Mouse (Mus musculus) cerebellum, adult 8-10 months (tissue): ENCODE measurements around the gene Zfp775.
A peak's percentile ranks its signal among the peaks of the same experiment; 100 is the strongest.

Source experiments
- DNase-seq: peaks from one replicate; pipeline ENCODE4 v3.0.0; 2022

Zfp775 gene

DNA sequence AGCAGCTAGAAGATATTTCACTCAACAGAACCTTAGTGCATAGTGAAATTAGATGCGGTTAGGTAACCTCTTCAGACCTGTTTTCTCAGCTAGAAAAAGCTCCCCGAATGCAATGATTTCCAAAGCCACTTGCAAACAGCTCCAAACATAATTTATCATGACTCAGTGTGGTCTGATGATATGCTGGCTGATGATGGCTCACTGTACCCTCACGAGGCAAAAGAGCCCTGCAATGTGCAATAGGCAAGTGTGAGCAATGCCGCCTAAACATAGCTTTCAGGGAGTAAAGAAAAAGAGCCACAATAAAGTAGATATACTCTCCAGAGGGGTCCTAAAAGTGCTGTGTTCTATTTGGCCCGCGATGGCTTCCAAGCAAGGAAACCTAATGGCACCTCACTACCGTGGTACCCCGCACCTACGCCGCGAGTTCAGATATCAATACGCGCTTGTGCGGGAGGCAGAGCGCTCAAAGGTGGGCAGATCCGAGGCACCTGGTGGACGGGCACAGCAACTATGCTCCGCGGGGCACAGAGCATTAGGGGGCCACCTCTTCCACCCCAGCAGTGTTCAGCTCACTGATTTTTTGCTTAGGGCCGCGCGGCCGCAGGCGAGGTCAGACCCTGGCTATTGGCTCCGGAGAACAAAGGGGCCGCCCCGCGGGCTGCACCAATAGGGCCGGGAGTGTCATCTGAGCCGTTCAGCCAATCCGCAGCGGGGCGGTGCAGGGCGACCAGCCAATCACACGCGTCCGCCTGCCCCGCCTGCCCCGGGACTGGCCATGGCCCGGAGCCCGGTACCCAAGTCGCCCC is at the start of gene Zfp775:
Zfp775 (plus strand) TSS at position 793 of the 809 bp plus-strand sequence.
- peak; percentile 98 for DNase-seq

DNA sequence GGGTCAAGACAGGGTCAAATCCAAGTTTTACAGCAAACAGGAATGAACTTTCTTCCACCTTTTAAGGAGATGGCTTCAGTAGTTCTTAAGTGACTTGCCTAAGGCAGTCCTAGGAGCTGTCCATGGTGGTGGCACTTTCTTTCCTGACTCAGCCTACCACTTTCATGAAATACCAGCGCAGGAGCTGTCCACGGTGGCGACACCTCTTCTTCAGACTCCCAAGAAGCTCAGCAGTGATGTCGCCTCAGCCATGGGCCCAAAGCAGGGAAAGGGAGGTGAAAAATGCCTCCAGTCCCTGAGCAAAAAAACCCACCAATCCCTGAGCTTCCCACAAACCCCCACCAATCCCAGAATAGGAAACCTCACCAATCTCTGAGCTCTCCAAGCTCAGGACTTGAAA is 48.9 kb upstream of the Zfp775 start:
- no peak for DNase-seq

DNA sequence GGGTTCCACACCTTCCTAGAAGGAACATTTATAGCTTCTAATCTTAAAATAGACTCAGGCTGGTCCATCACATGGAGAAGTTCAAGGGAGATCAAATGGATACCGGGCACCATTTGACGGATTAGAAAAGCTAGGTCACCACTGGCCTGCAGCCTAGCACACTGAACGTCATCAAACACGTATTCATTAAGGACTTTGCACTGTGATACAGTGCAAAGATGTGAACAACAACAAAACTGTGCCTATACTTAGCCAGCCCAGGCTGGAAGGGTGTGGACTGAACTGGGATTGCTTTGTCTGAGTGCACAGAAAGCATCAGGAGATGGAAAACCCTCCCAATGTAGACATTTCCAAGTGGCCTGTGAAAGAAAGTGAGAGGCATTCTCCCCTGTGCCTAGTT is 48.0 kb upstream of the Zfp775 start:
- peak; percentile 39 for DNase-seq

- DNase-seq, result peak; percentile 98
These were observed 47.4 kb upstream of the Zfp775 start, which contains the start of gene Lrrc61 for GRCm38 (mm10) chr6:48554280-48555103. Gene Lrrc61, plus strand, starts transcription at chr6:48554796.

GRCm38 (mm10) chr6:48555104-48555890 is 46.6 kb upstream of the Zfp775 start:
- DNase-seq, result peak; percentile 68

DNA sequence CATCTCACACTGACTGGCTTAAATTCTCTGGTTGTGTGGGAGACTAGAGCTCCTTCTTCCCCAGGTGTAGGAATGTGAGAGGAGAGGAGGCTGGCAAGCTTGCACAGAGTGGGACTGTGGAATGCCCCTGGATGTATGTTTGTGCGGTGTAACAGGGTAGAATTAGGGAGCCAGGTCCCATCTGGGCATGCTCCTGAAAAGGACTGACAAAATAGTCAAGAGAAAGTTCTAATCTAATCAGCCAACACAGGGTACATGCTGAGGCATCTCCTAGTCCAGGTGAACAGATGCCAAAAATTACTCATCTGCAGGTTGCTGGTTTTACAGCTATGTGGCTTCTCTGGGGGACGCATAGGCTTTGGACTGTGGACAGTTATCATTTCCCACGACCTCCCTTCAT is 45.9 kb upstream of the Zfp775 start:
- DNase-seq, result no peak

DNA sequence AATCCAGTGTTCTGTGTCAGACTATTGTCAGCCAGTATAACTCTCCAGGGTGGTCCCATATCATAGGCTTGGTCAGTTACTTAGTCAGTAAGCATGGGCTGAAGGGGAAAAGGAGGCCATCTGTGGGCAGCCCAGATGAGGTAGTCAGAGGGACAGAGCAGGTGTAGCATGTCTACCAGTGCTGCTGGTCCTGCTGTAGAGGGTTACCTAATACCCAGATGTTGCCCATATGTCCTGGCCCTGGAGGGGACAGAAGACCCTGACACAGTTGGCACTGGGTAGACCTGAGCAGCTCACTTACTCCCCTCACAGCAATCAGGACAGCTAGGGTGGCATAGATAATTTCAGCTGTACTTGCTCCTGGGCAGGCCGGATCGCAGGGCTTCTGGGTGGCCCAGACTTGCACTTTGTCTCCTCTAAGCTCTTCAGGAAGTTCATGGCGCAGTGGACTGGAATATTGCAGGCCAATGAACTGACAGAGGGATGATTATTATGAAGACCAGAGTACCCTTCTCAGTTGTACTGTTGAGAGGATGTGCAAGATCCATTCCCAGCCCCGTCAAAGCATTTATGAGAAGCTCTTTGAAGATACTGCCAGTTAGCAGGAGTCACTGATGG is 36.1 kb upstream of the Zfp775 start:
- DNase-seq, result no peak

DNA sequence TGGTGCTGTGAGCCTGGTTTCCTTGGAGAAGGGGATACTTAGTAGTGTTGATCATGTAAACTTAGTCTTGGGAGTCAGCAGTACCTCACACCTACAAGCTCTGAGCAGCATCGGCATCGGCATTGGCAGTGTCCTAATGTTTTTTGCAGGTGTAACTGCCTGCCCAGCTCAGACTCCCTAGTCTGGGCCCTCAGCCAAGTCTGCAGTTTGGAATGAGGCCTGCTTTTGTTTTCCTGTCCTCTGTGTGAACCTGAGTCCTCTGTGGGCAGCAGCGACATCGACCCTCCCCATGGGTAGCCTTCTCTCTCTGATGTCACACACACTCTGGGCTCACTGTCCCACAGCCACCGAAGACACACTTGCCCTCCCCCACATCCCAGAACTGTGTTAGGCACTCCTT is 35.6 kb upstream of the Zfp775 start:
- DNase-seq, result peak; percentile 51

DNA sequence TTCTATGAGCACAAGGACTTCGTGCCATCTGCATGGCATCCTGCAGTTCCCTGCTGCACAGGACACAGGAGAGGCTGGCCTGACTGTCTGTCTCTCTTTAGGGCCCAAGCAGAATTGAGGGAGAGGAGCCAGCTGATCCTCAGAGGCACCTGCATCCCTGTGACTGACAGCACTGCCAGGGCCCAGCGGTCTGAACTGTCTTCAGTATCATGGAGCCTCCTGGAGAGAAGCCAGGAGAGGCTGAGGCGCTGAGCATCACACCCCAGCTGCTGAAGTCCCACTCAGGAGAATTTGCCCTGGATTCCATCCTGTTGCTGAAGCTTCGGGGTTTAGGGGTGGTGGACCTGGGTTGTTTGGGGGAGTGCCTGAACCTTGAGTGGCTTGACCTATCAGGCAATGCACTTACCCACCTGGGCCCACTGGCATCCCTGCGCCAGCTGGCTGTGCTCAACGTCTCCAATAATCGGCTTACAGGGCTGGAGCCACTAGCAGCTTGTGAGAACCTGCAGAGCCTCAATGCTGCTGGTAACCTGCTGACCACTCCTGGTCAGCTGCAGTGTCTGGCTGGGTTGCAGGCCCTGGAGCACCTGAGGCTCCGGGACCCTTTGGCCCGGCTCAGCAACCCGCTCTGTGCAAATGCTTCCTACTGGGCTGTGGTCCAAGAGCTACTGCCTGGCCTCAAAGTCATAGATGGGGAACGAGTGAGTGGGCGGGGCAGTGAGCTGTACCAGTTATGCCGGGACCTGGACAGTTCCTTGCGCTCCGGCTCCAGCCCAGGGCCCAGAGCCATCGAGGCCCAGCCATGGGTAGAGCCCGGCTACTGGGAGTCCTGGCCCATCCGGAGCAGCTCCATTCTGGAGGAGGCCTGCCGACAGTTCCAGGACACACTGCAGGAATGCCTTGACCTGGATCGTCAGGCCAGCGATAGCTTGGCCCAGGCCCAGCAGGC is 33.6 kb upstream of the Zfp775 start:
- DNase-seq, result peak; percentile 55

GRCm38 (mm10) chr6:48569065-48569807 is 32.6 kb upstream of the Zfp775 start:
- no peak for DNase-seq

DNA sequence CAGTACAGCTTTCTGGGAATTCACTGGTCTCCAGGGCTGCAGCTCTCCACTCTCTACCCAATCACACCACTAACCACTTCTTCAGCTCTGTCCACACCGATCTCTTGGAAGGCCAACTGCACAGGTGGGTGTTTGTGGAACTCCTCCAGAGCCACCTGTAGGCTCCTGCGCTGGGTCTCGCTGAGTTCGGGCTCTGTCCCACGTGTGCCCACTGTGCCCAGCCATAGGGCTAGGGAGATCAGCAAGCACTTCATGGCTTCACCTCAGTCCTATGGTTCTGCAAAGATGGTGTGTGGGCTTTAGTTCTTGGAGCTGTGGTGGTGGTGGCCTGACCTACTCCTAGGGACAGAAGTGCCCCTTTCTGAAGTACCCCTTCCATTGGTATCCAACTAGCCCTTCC is 29.8 kb upstream of the Zfp775 start:
- no peak for DNase-seq

GRCm38 (mm10) chr6:48572572-48573061 is 29.2 kb upstream of the Zfp775 start, which contains the start of gene Rarres2:
Gene Rarres2, minus strand, starts transcription at chr6:48572789.
- no peak for DNase-seq

GRCm38 (mm10) chr6:48573280-48573679 is 28.6 kb upstream of the Zfp775 start:
- DNase-seq, result no peak

GRCm38 (mm10) chr6:48573981-48574380 is 27.9 kb upstream of the Zfp775 start:
- DNase-seq, result no peak

- no peak for DNase-seq
These were observed 23.1 kb upstream of the Zfp775 start for GRCm38 (mm10) chr6:48578736-48579135.

DNA sequence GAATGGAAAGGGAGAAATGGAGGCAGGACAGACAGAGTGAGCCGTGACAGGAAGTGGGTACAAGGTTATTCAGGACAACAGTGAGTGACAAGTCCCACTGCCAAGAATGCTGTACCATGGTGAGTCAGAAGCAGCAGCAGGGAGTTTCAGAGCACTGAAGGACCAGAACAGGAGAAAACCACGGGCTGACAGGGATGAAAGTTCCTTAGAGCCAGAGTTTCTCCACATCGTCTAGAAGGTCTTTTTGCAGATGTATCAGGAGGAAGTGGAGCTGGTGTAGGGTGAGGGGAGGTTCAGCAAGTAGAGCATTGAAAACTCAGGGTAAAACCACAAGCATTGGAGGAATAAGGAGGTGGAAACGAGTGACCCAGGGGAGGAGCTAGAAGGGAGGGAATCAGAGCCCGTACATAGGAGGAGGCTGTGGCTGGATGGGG is 22.6 kb upstream of the Zfp775 start:
- no peak for DNase-seq

DNA sequence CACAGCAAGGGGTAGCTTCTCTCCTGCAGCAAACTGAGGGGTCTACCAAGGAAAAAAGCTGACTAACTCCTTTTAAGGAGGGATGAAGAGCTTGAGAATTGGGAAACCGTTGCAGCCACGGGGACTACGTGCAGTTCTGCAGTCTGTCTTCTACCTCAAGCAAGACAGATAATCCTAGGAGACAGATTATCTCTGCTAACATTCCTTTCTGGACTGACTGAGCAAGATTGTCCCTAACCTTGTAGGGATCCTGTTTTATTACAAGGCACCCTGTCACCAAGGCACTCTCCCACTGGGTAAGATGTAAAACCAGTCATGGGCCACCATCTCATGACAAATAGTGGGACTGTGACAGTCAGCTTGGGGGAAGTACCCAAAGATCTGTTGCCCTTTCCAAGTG is 20.6 kb upstream of the Zfp775 start:
- no peak for DNase-seq

GRCm38 (mm10) chr6:48582037-48582436 is 19.8 kb upstream of the Zfp775 start:
- peak; percentile 67 for DNase-seq

DNA sequence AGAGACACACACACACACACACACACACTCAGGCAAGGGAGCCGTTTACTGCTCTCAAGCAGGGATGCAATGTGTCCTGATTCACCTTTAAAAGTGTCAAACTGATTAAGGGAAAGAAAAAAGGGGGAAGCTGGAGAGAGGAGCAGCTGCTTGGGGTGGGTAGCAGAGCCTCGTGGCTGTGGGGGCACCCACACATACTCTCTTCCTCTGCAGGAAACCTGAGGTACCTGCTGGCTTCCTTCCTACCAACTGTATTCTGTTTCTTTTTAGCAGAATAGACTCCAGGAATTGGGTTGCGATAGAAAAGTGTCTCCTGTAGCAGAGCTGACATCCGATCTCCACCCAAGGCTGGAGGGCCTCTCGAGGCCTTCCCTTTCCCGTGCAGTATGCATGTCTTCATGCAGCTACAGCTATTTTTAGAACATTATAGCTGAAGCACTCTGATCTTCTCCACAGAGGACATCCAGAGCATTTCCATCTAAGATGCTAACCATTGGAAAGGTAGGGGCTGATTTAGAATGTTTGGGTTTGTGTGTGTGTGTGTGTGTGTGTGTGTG is 12.6 kb upstream of the Zfp775 start, which contains the start of gene Gm45021:
Gm45021 (plus strand) TSS at position 417 of the 557 bp plus-strand sequence.
- no peak for DNase-seq
